Mouse (Mus musculus) lung, postnatal 0 days (tissue): ENCODE measurements around the gene Usp45.

Experiments used
- CTCF ChIP-seq: IDR thresholded peaks from 2 replicates; pipeline ENCODE4 v1.5.1; 2016; ENCODE audit warnings: antibody characterized with exemption, mild to moderate bottlenecking
- EP300 ChIP-seq: IDR thresholded peaks from 2 replicates; pipeline ENCODE4 v1.6.1; 2016; ENCODE audit warnings: antibody characterized with exemption, mild to moderate bottlenecking, control low read depth

- TF ChIP-seq CTCF (no peak), EP300 (no peak)
Observed at GRCm38 (mm10) chr4:21772306-21772705, 5.3 kb downstream of the Usp45 start.
